In the genomic region with DNA sequence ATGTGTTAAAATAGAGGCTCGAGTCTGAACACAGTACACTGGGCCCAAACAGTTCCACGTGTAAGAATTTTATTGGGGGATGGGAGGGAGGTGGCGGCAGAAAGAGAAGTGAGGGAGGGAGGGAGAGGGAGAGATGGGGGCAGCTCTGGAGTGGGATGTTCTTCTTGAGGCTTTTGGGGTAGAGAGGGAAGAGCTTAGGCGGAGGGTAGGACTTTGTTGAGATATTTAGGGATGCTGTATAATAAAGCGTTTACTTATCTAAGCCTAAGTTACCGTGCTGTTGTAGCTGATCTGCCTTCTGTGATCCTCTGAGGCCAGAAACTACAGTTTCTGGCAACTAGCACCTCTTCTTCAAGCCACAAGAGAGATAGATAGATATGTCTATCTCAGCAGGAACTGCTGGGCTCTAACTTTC, we compare ENCODE assay signal across 15 mouse cellular contexts. TPM values are rescaled to one million over a fixed set of nuclear protein-coding genes. Genes with fewer than 3 reads are reported as not detected.
A peak's percentile ranks its signal among the peaks of the same experiment; 100 is the strongest.
DNase-seq lines count a peak whose midpoint lies in the region; ATAC-seq lines count a peak whose summit lies in the region.
"Had no signal": no experiment of that assay in that cellular context is flagged by ENCODE, and none has a peak within 500 bp of the region (broad histone marks: within the 10 kb centered on the region; RNA-seq: fewer than 3 reads in every experiment).

No protein-coding gene starts in this region.

- 34% methylated on average over 6 of the region's 6 CpGs for WGBS in liver, embryonic 11.5 days
- 32% methylated on average over 6 of the region's 6 CpGs for WGBS in limb, embryonic 10.5 days

- peaks cover 9% of the 10 kb centered on the region for H3K4me1 ChIP-seq in liver, embryonic 11.5 days (replicated peaks; ENCODE audit: control insufficient read depth, insufficient read depth, low read length)
- H3K4me1 ChIP-seq in limb, embryonic 10.5 days, result peaks cover 30% of the 10 kb centered on the region

- no peaks in the 10 kb centered on the region for H3K27me3 ChIP-seq in liver, embryonic 11.5 days (replicated peaks; ENCODE audit: control insufficient read depth, insufficient read depth, low read length)
- H3K27me3 ChIP-seq in limb, embryonic 10.5 days (ENCODE audit: low read depth, poor library complexity, severe bottlenecking), result no peaks in the 10 kb centered on the region

- ATAC-seq in liver, embryonic 11.5 days (replicated peaks; ENCODE audit: low FRiP score), result no peak
- peak; percentile 52 for ATAC-seq in megakaryocyte-erythroid progenitor cell, adult 5-6 weeks (replicated peaks; ENCODE audit: low FRiP score, low TSS enrichment, poor library complexity, severe bottlenecking)

- H3K9me3 ChIP-seq in liver, embryonic 11.5 days (ENCODE audit: control insufficient read depth, low read length), result no peaks in the 10 kb centered on the region
- H3K9me3 ChIP-seq in limb, embryonic 10.5 days (replicated peaks), result no peaks in the 10 kb centered on the region

- H3K9ac ChIP-seq in liver, embryonic 11.5 days (ENCODE audit: low read depth, low read length), result no peak overlapping the region

- H3K36me3 ChIP-seq in liver, embryonic 11.5 days (ENCODE audit: control insufficient read depth, insufficient read depth, low read length), result no peaks in the 10 kb centered on the region; the same call in 1 of the 2 replicates
- H3K36me3 ChIP-seq in limb, embryonic 10.5 days, result peaks cover 11% of the 10 kb centered on the region

- H3K4me2 ChIP-seq in liver, embryonic 11.5 days, result peak overlapping the region; percentile 78

- peak overlapping the region; percentile 8; the same call in 1 of the 2 replicates for H3K27ac ChIP-seq in liver, embryonic 11.5 days (ENCODE audit: low read depth, low read length)
- no peak overlapping the region for H3K27ac ChIP-seq in limb, embryonic 10.5 days

- H3K4me3 ChIP-seq in liver, embryonic 11.5 days (ENCODE audit: low read depth, low read length), result no peak overlapping the region
- H3K4me3 ChIP-seq in limb, embryonic 10.5 days, result peak overlapping the region; percentile 98; the same call in 1 of the 2 replicates

- DNase-seq in liver, embryonic 11.5 days (ENCODE audit: low spot score), result no peak
- DNase-seq in liver, result no peak
- peak; percentile 56 for DNase-seq in MEL-GATA-1-ER (ENCODE audit: extremely low read depth, low read depth)
- no peak for DNase-seq in limb, embryonic 10.5 days (ENCODE audit: low spot score)
- DNase-seq in urinary bladder, adult 18-20 months (ENCODE audit: low spot score in 2 of 2), result no peak
- no peak for DNase-seq in gastrocnemius, postnatal 25 days
- no peak for DNase-seq in frontal cortex, adult 2 months (ENCODE audit: extremely low spot score in 1 of 2, low spot score in 1 of 2)

RNA-seq across cellular contexts. Expression of a gene that starts 0.7 kb away (rescaled TPM):
- polyA plus RNA-seq in liver, embryonic 11.5 days (2014; fragmentation: Nextera tagmentation; extraction: Ambion mirVana), result 34.8 and 36.7 TPM in 2 replicates
- polyA plus RNA-seq in limb, embryonic 10.5 days (2016; fragmentation: Nextera tagmentation; extraction: Ambion mirVana), result 42.8 and 43.7 TPM in 2 replicates
- 22.9 and 24.2 TPM in 2 replicates for total RNA-seq in megakaryocyte-erythroid progenitor cell, adult 5-6 weeks (2014; fragmentation: Nextera tagmentation)
- 9.7 and 12.5 TPM in 2 replicates for total RNA-seq in megakaryocyte-erythroid progenitor cell, adult 5-6 weeks (2017)
- 1 to 10 TPM; 4.0 TPM for total RNA-seq in gastrocnemius, postnatal 25 days (2021)
- polyA plus RNA-seq in frontal cortex, adult 2 months (2012; rRNA removed), result 30.1 and 33.8 TPM in 2 replicates

RNA-seq across cellular contexts. Expression of a gene that starts 1.2 kb away (rescaled TPM):
- polyA plus RNA-seq in liver, embryonic 11.5 days (2014; fragmentation: Nextera tagmentation; extraction: Ambion mirVana), result 0.62 TPM in 1 of 2 replicates, not detected in the other
- polyA plus RNA-seq in limb, embryonic 10.5 days (2016; fragmentation: Nextera tagmentation; extraction: Ambion mirVana), result 0.49 and 0.58 TPM in 2 replicates
- 1.3 TPM in 1 of 2 replicates, not detected in the other for total RNA-seq in megakaryocyte-erythroid progenitor cell, adult 5-6 weeks (2014; fragmentation: Nextera tagmentation)
- 0.75 and 1.0 TPM in 2 replicates for total RNA-seq in megakaryocyte-erythroid progenitor cell, adult 5-6 weeks (2017)
- total RNA-seq in gastrocnemius, postnatal 25 days (2021), result under 1 TPM in 1 of 2 experiments, not detected in 1; 0.35 TPM
- 0.50 and 1.0 TPM in 2 replicates for polyA plus RNA-seq in frontal cortex, adult 2 months (2012; rRNA removed)
- total RNA-seq: megakaryocyte, adult 5-6 weeks had no signal
- polyA plus RNA-seq: lung, embryonic 14.5 days had no signal

RNA-seq across cellular contexts. Expression of a gene that starts 18.5 kb away (rescaled TPM):
- 11.5 and 12.4 TPM in 2 replicates for polyA plus RNA-seq in liver, embryonic 11.5 days (2014; fragmentation: Nextera tagmentation; extraction: Ambion mirVana)
- 7.1 and 8.0 TPM in 2 replicates for polyA plus RNA-seq in limb, embryonic 10.5 days (2016; fragmentation: Nextera tagmentation; extraction: Ambion mirVana)
- total RNA-seq in megakaryocyte-erythroid progenitor cell, adult 5-6 weeks (2014; fragmentation: Nextera tagmentation), result 12.5 and 12.6 TPM in 2 replicates
- 11.8 and 12.7 TPM in 2 replicates for total RNA-seq in megakaryocyte-erythroid progenitor cell, adult 5-6 weeks (2017)
- total RNA-seq in gastrocnemius, postnatal 25 days (2021), result 10 to 100 TPM; 16.8 to 16.9 TPM
- 21.9 and 23.6 TPM in 2 replicates for polyA plus RNA-seq in frontal cortex, adult 2 months (2012; rRNA removed)

RNA-seq across cellular contexts. Expression of a gene that starts 26.7 kb away (rescaled TPM):
- polyA plus RNA-seq in liver, embryonic 11.5 days (2014; fragmentation: Nextera tagmentation; extraction: Ambion mirVana), result 0.14 TPM in 1 of 2 replicates, not detected in the other
- not detected in 2 replicates for polyA plus RNA-seq in limb, embryonic 10.5 days (2016; fragmentation: Nextera tagmentation; extraction: Ambion mirVana)
- total RNA-seq in megakaryocyte-erythroid progenitor cell, adult 5-6 weeks (2014; fragmentation: Nextera tagmentation), result 0.50 TPM in 1 of 2 replicates, not detected in the other
- not detected in 2 replicates for total RNA-seq in megakaryocyte-erythroid progenitor cell, adult 5-6 weeks (2017)
- total RNA-seq in gastrocnemius, postnatal 25 days (2021), result not detected
- 0.58 and 0.97 TPM in 2 replicates for polyA plus RNA-seq in frontal cortex, adult 2 months (2012; rRNA removed)
- total RNA-seq: adrenal gland, postnatal 14 days; forebrain, postnatal 0 days; megakaryocyte, adult 5-6 weeks had no signal
- polyA plus RNA-seq: heart, postnatal 0 days; lung, embryonic 14.5 days had no signal

RNA-seq across cellular contexts. Expression of a gene that starts 41.3 kb away (rescaled TPM):
- 0.35 and 0.45 TPM in 2 replicates for polyA plus RNA-seq in liver, embryonic 11.5 days (2014; fragmentation: Nextera tagmentation; extraction: Ambion mirVana)
- not detected in 2 replicates for polyA plus RNA-seq in limb, embryonic 10.5 days (2016; fragmentation: Nextera tagmentation; extraction: Ambion mirVana)
- total RNA-seq in megakaryocyte-erythroid progenitor cell, adult 5-6 weeks (2014; fragmentation: Nextera tagmentation), result 2.4 TPM in 1 of 2 replicates, not detected in the other
- 0.69 TPM in 1 of 2 replicates, not detected in the other for total RNA-seq in megakaryocyte-erythroid progenitor cell, adult 5-6 weeks (2017)
- not detected for total RNA-seq in gastrocnemius, postnatal 25 days (2021)
- not detected in 2 replicates for polyA plus RNA-seq in frontal cortex, adult 2 months (2012; rRNA removed)
- total RNA-seq: forebrain, postnatal 0 days; layer of hippocampus, adult 2 months had no signal
- polyA plus RNA-seq: lung, embryonic 14.5 days; neural tube, embryonic 11.5 days had no signal
